Mouse (Mus musculus) limb, embryonic 10.5 days (tissue): ENCODE results near the gene Defb23. TPM values are rescaled to one million over a fixed set of nuclear protein-coding genes. Genes with fewer than 3 reads are reported as not detected.

ENCODE experiments used
- polyA plus RNA-seq: library from polyadenylated mRNA; unstranded; fragments of >200 nt; fragmentation: Nextera tagmentation; extraction: Ambion mirVana; gene quantifications from 2 replicates; pipeline ENCODE4 v1.2.1, GENCODE M21; 2016

The Defb23 gene
- polyA plus RNA-seq, 1 experiment from 2014 or later, result not detected

Other genes with a start within 250 kb of the Defb23 start
- gene Csnk2a1, start 237.8 kb downstream of the Defb23 start, polyA plus RNA-seq, result 77.4 and 77.6 TPM in 2 replicates
- gene Tbc1d20, start 170.8 kb downstream of the Defb23 start, polyA plus RNA-seq, result 31.2 and 37.1 TPM in 2 replicates
- gene Rbck1, start 132.0 kb downstream of the Defb23 start, polyA plus RNA-seq, result 85.8 and 92.6 TPM in 2 replicates
- gene Trib3, start 120.6 kb downstream of the Defb23 start, polyA plus RNA-seq, result 2.6 and 3.2 TPM in 2 replicates
- gene Nrsn2, start 88.0 kb downstream of the Defb23 start, polyA plus RNA-seq, result 0.59 and 1.4 TPM in 2 replicates
- 9.9 and 11.8 TPM in 2 replicates for gene Sox12, start 66.6 kb downstream of the Defb23 start, polyA plus RNA-seq
- gene Zcchc3, start 49.6 kb downstream of the Defb23 start, polyA plus RNA-seq, result 64.9 and 67.2 TPM in 2 replicates
- gene 6820408C15Rik, start 49.0 kb downstream of the Defb23 start, polyA plus RNA-seq, result 0.40 and 0.61 TPM in 2 replicates
- not detected in 2 replicates for gene Defb20, start 12.4 kb upstream of the Defb23 start, polyA plus RNA-seq
- not detected in 2 replicates for gene Defb22, start 25.5 kb upstream of the Defb23 start, polyA plus RNA-seq
- not detected in 2 replicates for gene Defb26, start 47.1 kb upstream of the Defb23 start, polyA plus RNA-seq
- gene Defb28, start 53.6 kb upstream of the Defb23 start, polyA plus RNA-seq, result not detected in 2 replicates
- not detected in 2 replicates for gene Defb29, start 75.5 kb upstream of the Defb23 start, polyA plus RNA-seq
- gene Gm17416, start 104.7 kb upstream of the Defb23 start, polyA plus RNA-seq, result not detected in 2 replicates
- not detected in 2 replicates for gene Defb21, start 108.1 kb upstream of the Defb23 start, polyA plus RNA-seq
- gene Defb19, start 115.7 kb upstream of the Defb23 start, polyA plus RNA-seq, result not detected in 2 replicates
- not detected in 2 replicates for gene Defb45, start 134.8 kb upstream of the Defb23 start, polyA plus RNA-seq
- not detected in 2 replicates for gene Defb36, start 139.7 kb upstream of the Defb23 start, polyA plus RNA-seq
- gene Defb25, start 158.4 kb upstream of the Defb23 start, polyA plus RNA-seq, result not detected in 2 replicates
- gene Rem1, start 162.3 kb upstream of the Defb23 start, polyA plus RNA-seq, result 0.41 and 0.46 TPM in 2 replicates
- 104 and 118 TPM in 2 replicates for gene H13, start 204.8 kb upstream of the Defb23 start, polyA plus RNA-seq
- gene Mcts2, start 222.4 kb upstream of the Defb23 start, polyA plus RNA-seq, result 38.0 and 43.9 TPM in 2 replicates